Mouse (Mus musculus): ENCODE results near the gene Nkx1-2. TPM values are rescaled to one million over a fixed set of nuclear protein-coding genes. Genes with fewer than 3 reads are reported as not detected.

The Nkx1-2 gene
- polyA plus RNA-seq, 1 experiment from 2014 or later: 0.07 TPM

GRCm38 (mm10) chr7:132559138-132559766, 40.2 kb downstream of the Nkx1-2 start:
- Histone ChIP-seq H3K4me1 (replicated peaks; ENCODE audit: insufficient read depth, low read length) (no peaks in the 10 kb centered on the region), H3K9ac (ENCODE audit: low read depth, low read length) (no peak overlapping the region), H3K27ac (no peak overlapping the region), H3K27me3 (ENCODE audit: insufficient read depth, low read length) (no peaks in the 10 kb centered on the region), H3K4me2 (ENCODE audit: low read length) (no peak overlapping the region), H3K4me3 (replicated peaks; ENCODE audit: low read depth, low read length) (no peak overlapping the region), H3K9me3 (replicated peaks; ENCODE audit: low read length) (no peaks in the 10 kb centered on the region), H3K36me3 (ENCODE audit: insufficient read depth, low read length) (peaks cover 28% of the 10 kb centered on the region)
- 48% methylated on average over 3 of the region's 3 CpGs for WGBS
- ATAC-seq (replicated peaks; ENCODE audit: low FRiP score, low read depth) (no peak), DNase-seq (ENCODE audit: low spot score) (no peak)
- TF ChIP-seq CTCF (IDR thresholded peaks at IDR 0.05; ENCODE audit: low read depth): no peak

- no peak overlapping the region for H3K4me2 ChIP-seq (ENCODE audit: low read length)
- H3K9ac ChIP-seq (ENCODE audit: low read depth, low read length): no peak overlapping the region
- 80% methylated on average over 7 of the region's 7 CpGs for WGBS
- DNase-seq (ENCODE audit: low spot score) (no peak), ATAC-seq (replicated peaks; ENCODE audit: low FRiP score, low read depth) (no peak)
- H3K9me3 ChIP-seq (replicated peaks; ENCODE audit: low read length): no peaks in the 10 kb centered on the region
- H3K4me3 ChIP-seq (replicated peaks; ENCODE audit: low read depth, low read length): no peak overlapping the region
- H3K27ac ChIP-seq: no peak overlapping the region
- H3K27me3 ChIP-seq (ENCODE audit: insufficient read depth, low read length): no peaks in the 10 kb centered on the region
- no peaks in the 10 kb centered on the region for H3K4me1 ChIP-seq (replicated peaks; ENCODE audit: insufficient read depth, low read length)
- TF ChIP-seq CTCF (IDR thresholded peaks at IDR 0.05; ENCODE audit: low read depth): no peak
- peaks cover 21% of the 10 kb centered on the region for H3K36me3 ChIP-seq (ENCODE audit: insufficient read depth, low read length)
These were observed 41.2 kb downstream of the Nkx1-2 start for GRCm38 (mm10) chr7:132558141-132558736.

DNA sequence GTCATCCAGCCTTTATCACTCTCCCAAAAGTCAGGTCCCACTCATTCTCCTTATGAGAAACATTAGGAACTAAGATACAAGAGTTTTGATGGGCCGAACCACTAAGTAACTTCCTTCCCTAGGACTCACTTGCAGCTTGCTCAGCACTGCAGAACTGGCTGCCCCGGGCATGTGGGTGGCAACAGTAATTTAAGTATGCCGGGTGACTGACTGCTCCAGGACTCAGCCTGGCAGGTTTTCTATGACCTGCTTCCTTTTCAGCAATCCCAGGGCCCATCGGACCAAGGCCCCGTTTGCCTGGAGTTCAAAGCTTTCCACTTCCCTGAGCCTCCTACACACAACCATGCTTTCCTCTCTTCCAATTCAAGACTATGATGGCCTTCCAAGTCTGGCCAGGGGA, 42.9 kb downstream of the Nkx1-2 start:
- no peaks in the 10 kb centered on the region for H3K4me1 ChIP-seq (replicated peaks; ENCODE audit: insufficient read depth, low read length)
- DNase-seq (ENCODE audit: low spot score) (no peak), ATAC-seq (replicated peaks; ENCODE audit: low FRiP score, low read depth) (no peak)
- no peak for TF ChIP-seq CTCF (IDR thresholded peaks at IDR 0.05; ENCODE audit: low read depth)
- no peaks in the 10 kb centered on the region for H3K27me3 ChIP-seq (ENCODE audit: insufficient read depth, low read length)
- H3K27ac ChIP-seq: no peak overlapping the region
- H3K4me2 ChIP-seq (ENCODE audit: low read length): no peak overlapping the region
- no peaks in the 10 kb centered on the region for H3K9me3 ChIP-seq (replicated peaks; ENCODE audit: low read length)
- no peak overlapping the region for H3K4me3 ChIP-seq (replicated peaks; ENCODE audit: low read depth, low read length)
- H3K36me3 ChIP-seq (ENCODE audit: insufficient read depth, low read length): peaks cover 10% of the 10 kb centered on the region; the same call in 1 of the 2 replicates
- WGBS: 45% methylated on average over 5 of the region's 5 CpGs
- H3K9ac ChIP-seq (ENCODE audit: low read depth, low read length): no peak overlapping the region

GRCm38 (mm10) chr7:132555911-132556310, 43.5 kb downstream of the Nkx1-2 start:
- no peaks in the 10 kb centered on the region for H3K9me3 ChIP-seq (replicated peaks; ENCODE audit: low read length)
- no peak overlapping the region for H3K4me2 ChIP-seq (ENCODE audit: low read length)
- H3K27ac ChIP-seq: no peak overlapping the region
- peaks cover 7% of the 10 kb centered on the region; the same call in 1 of the 2 replicates for H3K36me3 ChIP-seq (ENCODE audit: insufficient read depth, low read length)
- no peak overlapping the region for H3K9ac ChIP-seq (ENCODE audit: low read depth, low read length)
- no peaks in the 10 kb centered on the region for H3K27me3 ChIP-seq (ENCODE audit: insufficient read depth, low read length)
- H3K4me3 ChIP-seq (replicated peaks; ENCODE audit: low read depth, low read length): no peak overlapping the region
- no peak for DNase-seq (ENCODE audit: low spot score)
- 28% methylated on average over 4 of the region's 4 CpGs for WGBS
- TF ChIP-seq CTCF (IDR thresholded peaks at IDR 0.05; ENCODE audit: low read depth): no peak
- no peak for ATAC-seq (replicated peaks; ENCODE audit: low FRiP score, low read depth)
- H3K4me1 ChIP-seq (replicated peaks; ENCODE audit: insufficient read depth, low read length): no peaks in the 10 kb centered on the region

DNA sequence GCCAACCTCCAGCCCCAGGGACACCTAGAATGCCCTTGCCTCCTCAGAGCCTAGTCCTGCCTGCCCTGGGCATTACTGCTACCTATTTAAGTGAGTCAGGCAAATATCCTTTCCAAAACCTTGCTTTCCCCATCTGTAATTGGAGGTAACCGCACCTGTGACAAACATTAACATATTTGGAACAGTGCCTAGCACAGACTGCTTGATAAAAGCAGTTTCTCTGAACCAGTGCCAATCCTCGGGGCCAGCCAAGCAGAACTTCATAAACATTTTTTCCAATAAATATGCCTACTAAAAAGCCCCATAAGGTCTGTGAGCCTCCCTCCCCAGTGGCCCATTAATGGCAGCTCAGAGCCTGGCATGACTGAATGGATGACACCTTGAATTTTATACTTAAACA, 45.3 kb downstream of the Nkx1-2 start:
- H3K27ac ChIP-seq: no peak overlapping the region
- H3K36me3 ChIP-seq (ENCODE audit: insufficient read depth, low read length): peaks cover 7% of the 10 kb centered on the region; the same call in 1 of the 2 replicates
- no peaks in the 10 kb centered on the region for H3K27me3 ChIP-seq (ENCODE audit: insufficient read depth, low read length)
- no peak overlapping the region for H3K4me3 ChIP-seq (replicated peaks; ENCODE audit: low read depth, low read length)
- ATAC-seq (replicated peaks; ENCODE audit: low FRiP score, low read depth) (no peak), DNase-seq (ENCODE audit: low spot score) (peak; percentile 35)
- no peak overlapping the region for H3K4me2 ChIP-seq (ENCODE audit: low read length)
- 43% methylated on average over 2 of the region's 2 CpGs for WGBS
- TF ChIP-seq CTCF (IDR thresholded peaks at IDR 0.05; ENCODE audit: low read depth): no peak
- H3K9ac ChIP-seq (ENCODE audit: low read depth, low read length): no peak overlapping the region
- H3K9me3 ChIP-seq (replicated peaks; ENCODE audit: low read length): no peaks in the 10 kb centered on the region
- no peaks in the 10 kb centered on the region for H3K4me1 ChIP-seq (replicated peaks; ENCODE audit: insufficient read depth, low read length)

- TF ChIP-seq CTCF (IDR thresholded peaks at IDR 0.05; ENCODE audit: low read depth): peak; percentile 97
- H3K4me2 ChIP-seq (ENCODE audit: low read length): peak overlapping the region; percentile 74
- H3K9ac ChIP-seq (ENCODE audit: low read depth, low read length): peak overlapping the region; percentile 24; the same call in 1 of the 2 replicates
- DNase-seq (ENCODE audit: low spot score) (peak; percentile 97), ATAC-seq (replicated peaks; ENCODE audit: low FRiP score, low read depth) (peak; percentile 89)
- no peaks in the 10 kb centered on the region for H3K4me1 ChIP-seq (replicated peaks; ENCODE audit: insufficient read depth, low read length)
- WGBS: 1% methylated on average over 27 of the region's 27 CpGs
- no peaks in the 10 kb centered on the region for H3K36me3 ChIP-seq (ENCODE audit: insufficient read depth, low read length)
- no peaks in the 10 kb centered on the region for H3K27me3 ChIP-seq (ENCODE audit: insufficient read depth, low read length)
- no peak overlapping the region for H3K27ac ChIP-seq
- no peaks in the 10 kb centered on the region for H3K9me3 ChIP-seq (replicated peaks; ENCODE audit: low read length)
- peak overlapping the region; percentile 40 for H3K4me3 ChIP-seq (replicated peaks; ENCODE audit: low read depth, low read length)
These were observed 47.9 kb downstream of the Nkx1-2 start for GRCm38 (mm10) chr7:132551351-132552126.

All from kidney, postnatal 0 days (tissue).